In genomic region chr2:4626911-4627310, GRCm38 (mm10) we compare ENCODE assay signal across 20 mouse cellular contexts.
"Had no signal": no experiment of that assay in that cellular context is flagged by ENCODE, and none has a peak within 500 bp of the region (broad histone marks: within the 10 kb centered on the region; RNA-seq: fewer than 3 reads in every experiment).

No protein-coding gene starts in this region.

- H3K4me1 ChIP-seq: liver, embryonic 13.5 days; liver, embryonic 15.5 days; midbrain, embryonic 10.5 days; midbrain, embryonic 12.5 days; neural tube, embryonic 13.5 days; neural tube, embryonic 15.5 days had no signal

- H3K4me3 ChIP-seq: liver, embryonic 13.5 days; liver, embryonic 15.5 days; midbrain, embryonic 10.5 days; midbrain, embryonic 12.5 days; myocyte; neural tube, embryonic 13.5 days; neural tube, embryonic 15.5 days had no signal

- DNase-seq: liver; liver, embryonic 13.5 days; liver, postnatal 0 days; midbrain, embryonic 14.5 days; retina, postnatal 1 day; right cerebral cortex, adult 18-20 months; right cerebral cortex, postnatal 25 days; right cerebral cortex, postnatal 4 days; spleen, adult 18-20 months; thymus, adult 18-20 months; thymus, postnatal 14 days; thymus, postnatal 36 days had no signal

- H3K27ac ChIP-seq: liver, embryonic 13.5 days; liver, embryonic 15.5 days; midbrain, embryonic 10.5 days; midbrain, embryonic 12.5 days; neural tube, embryonic 13.5 days; neural tube, embryonic 15.5 days had no signal

- H3K9ac ChIP-seq: liver, embryonic 13.5 days; liver, embryonic 15.5 days; liver, postnatal 0 days; midbrain, embryonic 12.5 days; neural tube, embryonic 13.5 days; neural tube, embryonic 15.5 days had no signal

- ATAC-seq: liver, postnatal 0 days; midbrain, embryonic 16.5 days had no signal

- H3K4me2 ChIP-seq: liver, embryonic 11.5 days; liver, embryonic 13.5 days; liver, embryonic 15.5 days; midbrain, embryonic 12.5 days; neural tube, embryonic 13.5 days; neural tube, embryonic 15.5 days had no signal

- H3K27me3 ChIP-seq: liver, embryonic 13.5 days; liver, embryonic 15.5 days; midbrain, embryonic 12.5 days; neural tube, embryonic 13.5 days; neural tube, embryonic 15.5 days had no signal

- H3K9me3 ChIP-seq: liver, embryonic 13.5 days; liver, embryonic 15.5 days; midbrain, embryonic 10.5 days; midbrain, embryonic 12.5 days; neural tube, embryonic 13.5 days; neural tube, embryonic 15.5 days had no signal
